Mouse (Mus musculus): Measurements from ENCODE around the gene Olfr642.

Gene Olfr642

GRCm38 (mm10) chr7:104052566-104052965 lies at the start of gene Olfr642:
Olfr642 (minus strand) TSS chr7:104052666.
- in situ Hi-C loops (cut with MboI, MseI): no loop called here

GRCm38 (mm10) chr7:104085365-104085764 lies 32.9 kb upstream of the Olfr642 start, which contains the start of gene Olfr645:
Olfr645 (minus strand) TSS chr7:104085465.
- in situ Hi-C loops (cut with MboI, MseI): no loop called here

DNA sequence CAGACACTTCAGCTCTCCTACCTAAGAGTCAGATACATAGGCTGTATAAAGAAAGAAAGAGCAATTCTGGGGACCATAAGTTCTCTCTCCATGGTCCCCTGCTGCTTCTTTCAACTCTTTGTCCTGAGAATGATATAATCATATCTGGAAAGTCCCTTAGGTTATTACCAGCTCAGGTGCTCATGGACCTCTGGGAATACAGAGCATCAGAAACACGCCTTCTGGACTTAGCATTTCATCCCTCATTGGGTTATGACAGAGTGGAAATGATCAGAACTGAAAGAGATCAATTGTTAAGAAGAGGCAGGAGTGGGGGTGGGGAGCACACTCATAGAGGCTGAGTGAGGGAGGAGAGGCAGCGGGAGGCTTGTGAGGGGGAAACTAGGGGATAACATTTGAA lies 19.3 kb upstream of the Olfr642 start, which contains the start of gene Olfr644:
Olfr644 (minus strand) TSS at position 101 of the 400 bp plus-strand sequence.
- in situ Hi-C loops (cut with MboI, MseI): no loop called here

DNA sequence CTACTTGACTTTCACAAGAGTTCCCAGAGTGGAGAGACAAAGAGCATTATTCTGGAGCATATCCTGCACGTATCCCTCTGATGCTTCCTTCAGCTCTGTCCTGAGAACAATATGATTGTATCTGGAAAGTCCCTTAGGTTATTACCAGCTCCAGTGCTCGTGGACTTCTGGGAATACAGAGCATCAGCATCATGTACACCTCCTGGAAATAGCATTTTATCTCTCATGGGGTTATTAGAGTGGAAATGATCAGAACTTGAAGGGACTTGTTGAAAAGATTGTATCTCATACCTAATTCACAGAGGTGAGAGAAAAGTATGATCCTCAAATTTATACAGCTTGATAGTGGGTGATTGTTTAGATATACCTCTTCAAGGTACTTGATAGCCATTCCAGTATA lies 8.9 kb upstream of the Olfr642 start, which contains the start of gene 4930516K23Rik:
4930516K23Rik (minus strand) TSS at position 101 of the 400 bp plus-strand sequence.
- in situ Hi-C loops (cut with MboI, MseI): no loop called here

- in situ Hi-C loops (cut with MboI, MseI): no loop called here
Measured at GRCm38 (mm10) chr7:104059215-104059614, 6.7 kb upstream of the Olfr642 start.

DNA sequence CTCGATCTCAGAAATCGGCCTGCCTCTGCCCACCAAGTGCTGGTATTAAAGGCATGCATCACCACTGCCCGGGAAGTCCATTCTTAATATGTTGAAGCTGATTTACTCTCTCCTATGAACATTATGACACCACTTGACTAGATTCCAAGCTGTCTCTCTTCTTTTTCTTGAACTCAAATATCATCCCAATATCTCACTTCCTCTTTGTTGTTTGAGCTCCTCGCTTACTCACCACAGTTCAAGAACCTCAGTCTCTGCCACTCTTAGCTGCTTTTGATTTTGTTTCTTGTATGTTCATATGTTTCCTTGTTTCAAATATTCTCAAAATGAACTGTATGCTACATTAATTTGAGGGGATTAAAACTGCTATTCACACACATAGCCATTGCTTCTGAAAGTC lies 1.7 kb downstream of the Olfr642 start:
- in situ Hi-C loops (cut with MboI, MseI): no loop called here

DNA sequence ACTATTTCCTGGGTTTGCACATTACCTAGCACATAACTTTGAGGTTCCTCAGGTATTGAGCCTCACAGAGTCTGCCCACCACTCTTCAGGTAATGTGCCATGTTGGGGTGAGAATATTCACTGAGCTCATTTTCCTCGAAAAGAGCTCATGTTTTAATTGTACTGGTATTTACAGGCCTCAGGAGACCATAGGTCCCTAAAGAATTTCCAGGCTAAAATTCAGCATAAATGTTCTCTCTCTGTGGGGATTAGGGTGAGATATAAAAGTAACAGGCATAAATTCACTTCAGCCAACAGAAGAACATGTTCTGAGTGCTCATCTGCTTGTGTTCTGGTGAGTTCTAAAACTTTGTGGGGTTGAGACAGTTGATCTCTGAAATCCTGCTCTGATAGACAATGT lies 17.3 kb downstream of the Olfr642 start, which contains the start of gene Olfr641:
Olfr641 (plus strand) TSS at position 301 of the 400 bp plus-strand sequence.
- in situ Hi-C loops (cut with MboI, MseI): no loop called here

DNA sequence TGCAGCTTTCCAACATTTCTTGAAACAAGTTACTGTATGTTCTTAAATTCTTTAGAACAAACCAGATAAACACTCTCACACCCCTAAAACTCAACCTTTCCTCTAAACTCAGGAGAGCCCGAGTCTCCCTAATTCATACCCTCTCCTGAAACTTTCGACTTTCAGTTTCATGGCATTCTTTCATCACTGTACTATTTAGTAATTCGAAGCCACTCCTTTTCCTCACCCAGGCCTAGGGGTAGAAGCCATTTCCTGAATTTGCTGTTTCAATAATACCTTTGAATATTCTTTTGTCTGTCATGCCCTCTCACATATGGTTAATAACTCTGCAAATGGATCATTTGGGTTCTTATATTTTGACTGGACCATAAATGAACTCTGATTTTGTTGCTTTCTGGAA lies 25.5 kb downstream of the Olfr642 start:
- in situ Hi-C loops (cut with MboI, MseI): no loop called here

DNA sequence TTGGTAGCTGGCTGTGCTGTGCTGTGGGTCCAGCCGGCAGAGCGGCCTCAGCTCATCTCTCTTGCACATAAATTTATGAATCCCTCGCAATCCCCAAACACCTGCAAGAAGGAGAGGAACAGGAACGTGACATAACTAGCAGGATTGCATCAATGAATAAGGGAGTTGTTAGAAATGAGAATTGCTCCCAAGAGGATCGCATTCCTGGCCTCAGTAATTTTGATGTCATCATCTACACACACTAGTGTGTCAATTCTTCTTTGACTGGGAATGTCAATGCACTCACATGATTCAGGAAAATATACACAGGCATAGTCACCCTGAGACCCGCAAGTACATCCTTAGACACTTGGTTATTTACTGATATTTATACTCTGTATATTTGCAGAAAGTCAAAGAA lies 27.0 kb downstream of the Olfr642 start, which contains the start of gene Olfr640:
Olfr640 (minus strand) TSS at position 101 of the 400 bp plus-strand sequence.
- in situ Hi-C loops (cut with MboI, MseI): no loop called here

DNA sequence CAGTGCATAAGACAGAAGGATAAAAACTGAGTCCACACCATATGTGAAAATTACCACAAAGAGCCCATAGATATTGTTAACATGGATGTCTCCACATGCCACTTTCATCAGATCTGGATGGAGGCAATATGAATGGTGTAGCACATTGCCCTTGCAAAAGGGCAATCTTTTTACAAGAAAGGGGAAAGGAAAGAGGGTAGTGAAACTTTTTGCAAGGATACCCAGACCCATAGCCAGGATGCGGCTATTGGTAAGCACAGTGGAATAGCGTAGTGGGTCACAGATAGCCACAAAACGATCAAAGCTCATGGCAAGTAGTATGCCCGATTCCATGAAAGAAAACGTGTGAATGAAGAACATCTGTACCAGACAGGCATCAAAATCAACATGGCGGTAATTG lies 30.8 kb downstream of the Olfr642 start:
- in situ Hi-C loops (cut with MboI, MseI): no loop called here

DNA sequence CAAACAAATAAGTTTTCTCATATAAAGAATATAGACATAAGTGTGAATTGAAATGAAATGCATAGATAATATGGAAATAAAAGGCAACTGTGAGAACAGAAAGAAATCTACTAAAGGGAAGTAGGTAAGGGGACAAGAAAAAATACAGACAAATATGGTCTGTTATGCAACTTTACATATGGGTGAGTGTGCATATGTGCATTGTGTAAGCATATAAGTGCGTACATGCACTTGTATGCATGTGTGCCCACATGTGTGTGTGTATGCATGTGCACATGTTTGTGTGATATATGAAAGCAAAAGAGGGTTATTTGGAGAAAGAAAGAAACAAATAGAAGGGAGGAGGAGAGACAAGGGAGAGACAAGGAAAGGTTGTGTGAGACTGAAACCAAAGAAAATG lies 33.5 kb downstream of the Olfr642 start:
- in situ Hi-C loops (cut with MboI, MseI): no loop called here

- in situ Hi-C loops (cut with MboI, MseI): no loop called here
Measured at GRCm38 (mm10) chr7:104017203-104017602, 35.3 kb downstream of the Olfr642 start, which contains the start of gene Olfr639. Olfr639 (minus strand) TSS chr7:104017303.

GRCm38 (mm10) chr7:103999124-103999523 lies 53.3 kb downstream of the Olfr642 start:
- in situ Hi-C loops (cut with MboI, MseI): no loop called here

DNA sequence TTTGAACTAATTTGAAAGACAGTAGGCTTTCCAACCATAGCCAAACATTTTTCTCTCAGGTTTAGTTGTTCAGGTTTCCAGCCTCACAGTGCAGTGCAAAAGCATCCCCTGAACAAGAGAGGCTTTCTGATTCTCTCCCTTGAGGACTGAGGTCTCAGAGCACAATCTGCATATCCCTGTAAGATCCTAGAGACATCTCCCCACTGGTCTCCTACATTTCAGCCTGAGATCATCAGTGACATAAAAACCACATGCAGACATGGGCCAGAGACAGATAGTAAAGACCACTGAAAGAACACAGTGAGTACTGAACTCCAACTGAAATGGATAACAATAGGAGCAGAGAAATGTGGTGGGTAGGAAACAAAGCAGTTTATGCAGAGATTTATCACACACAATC lies 54.0 kb downstream of the Olfr642 start, which contains the start of gene Olfr638:
Olfr638 (plus strand) TSS at position 301 of the 400 bp plus-strand sequence.
- in situ Hi-C loops (cut with MboI, MseI): no loop called here
